Mouse (Mus musculus) spleen, adult 18-20 months (tissue): ENCODE measurements around the gene Rhebl1.

Source experiments
- DNase-seq, 2 experiments: peaks; one replicate each; pipeline ENCODE4 v3.0.0; 2022; ENCODE audit warnings: mixed read lengths in 2 of 2

Rhebl1 gene

GRCm38 (mm10) chr15:98849165-98849564, 45.2 kb downstream of the Rhebl1 start:
- no peak for DNase-seq

GRCm38 (mm10) chr15:98846140-98846539, 48.2 kb downstream of the Rhebl1 start:
- DNase-seq = no peak

- DNase-seq = no peak
Observed at GRCm38 (mm10) chr15:98845149-98845548, 49.2 kb downstream of the Rhebl1 start.

- no peak for DNase-seq
Observed at GRCm38 (mm10) chr15:98843595-98844223, 50.6 kb downstream of the Rhebl1 start.

GRCm38 (mm10) chr15:98839671-98840585, 54.4 kb downstream of the Rhebl1 start:
- no peak for DNase-seq

- DNase-seq = no peak
Observed at GRCm38 (mm10) chr15:98839161-98839560, 55.2 kb downstream of the Rhebl1 start.

- DNase-seq = no peak
Observed at GRCm38 (mm10) chr15:98837743-98838103, 56.6 kb downstream of the Rhebl1 start.

GRCm38 (mm10) chr15:98837006-98837742, 57.2 kb downstream of the Rhebl1 start:
- DNase-seq = no peak

- DNase-seq = no peak
Observed at GRCm38 (mm10) chr15:98835291-98835690, 59.0 kb downstream of the Rhebl1 start.

GRCm38 (mm10) chr15:98834059-98834458, 60.3 kb downstream of the Rhebl1 start:
- no peak for DNase-seq

GRCm38 (mm10) chr15:98833281-98833680, 61.1 kb downstream of the Rhebl1 start:
- DNase-seq = no peak

GRCm38 (mm10) chr15:98832161-98833058, 61.9 kb downstream of the Rhebl1 start:
- peak in 1 of 2 experiments; percentile 39 for DNase-seq

- DNase-seq = no peak
Observed at GRCm38 (mm10) chr15:98831684-98832035, 62.7 kb downstream of the Rhebl1 start.

- DNase-seq = peak; percentile 95
Observed at GRCm38 (mm10) chr15:98830736-98831683, 63.3 kb downstream of the Rhebl1 start, which contains the start of gene Prkag1. Prkag1 (minus strand) TSS chr15:98831521.
